Mouse (Mus musculus) E14TG2a.4 (cell line): ENCODE measurements around the gene Ntm.

Experiments
- CTCF ChIP-seq: conservative IDR thresholded peaks from 2 replicates; pipeline ENCODE4 v1.5.1; 2014; ENCODE audit warnings: low read length
- NANOG ChIP-seq: IDR thresholded peaks from 2 replicates; pipeline ENCODE4 v1.6.1; 2014; ENCODE audit warnings: borderline replicate concordance, low read length, mixed read lengths

- TF ChIP-seq CTCF (no peak), NANOG (no peak)
These were observed 826.9 kb downstream of the Ntm start for GRCm38 (mm10) chr9:29136039-29136438.
